Mouse (Mus musculus): ENCODE measurements around the gene Armh1. TPM values are rescaled to one million over a fixed set of nuclear protein-coding genes. Genes with fewer than 3 reads are reported as not detected.

Gene Armh1
- polyA plus RNA-seq, 1 experiment from 2014 or later, result 0.54 TPM

DNA sequence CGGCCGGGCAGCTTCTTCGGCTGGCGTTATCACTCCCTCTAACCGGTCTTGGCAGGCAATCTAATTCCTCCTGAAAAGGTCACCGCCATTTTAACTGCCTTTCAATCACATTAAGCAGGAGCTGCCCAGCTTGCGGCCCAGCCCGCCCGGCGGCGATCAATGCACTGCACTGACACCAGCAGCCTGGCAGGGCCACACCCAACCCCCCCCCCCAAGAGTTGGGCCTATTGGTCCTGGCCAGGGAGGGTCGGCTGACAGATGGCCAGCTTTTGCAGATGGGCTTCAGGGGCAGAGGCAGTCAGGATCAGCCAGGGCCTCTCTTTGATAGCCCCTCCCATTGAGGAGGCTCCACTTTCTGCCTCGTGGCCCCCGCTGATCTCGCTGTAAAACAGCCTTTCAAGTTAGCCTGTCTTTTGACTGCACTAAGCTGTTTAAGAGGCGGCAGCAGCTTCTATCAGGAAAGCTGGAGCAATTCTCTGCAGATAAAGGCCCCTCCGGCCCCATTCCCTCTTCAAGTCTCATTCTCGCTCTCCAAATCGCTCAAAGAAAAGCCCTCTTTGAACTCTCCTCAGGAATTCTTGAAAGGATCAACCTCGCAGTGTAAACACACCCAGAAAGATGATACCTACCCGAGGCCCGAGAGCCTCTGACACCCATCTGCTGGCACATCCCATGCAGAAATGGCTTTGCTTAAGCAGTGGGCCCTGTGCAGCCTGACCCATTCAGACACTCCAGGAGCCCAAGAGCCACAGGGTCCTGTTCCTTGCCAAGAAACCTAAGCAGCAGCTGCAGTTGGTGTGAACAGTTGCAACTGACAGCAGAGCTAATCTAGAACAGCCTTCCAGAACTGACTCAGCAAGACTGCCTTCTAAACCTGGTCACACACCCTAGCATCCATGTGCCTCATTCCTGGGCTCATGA is 31.6 kb upstream of the Armh1 start:
- 6% methylated on average over 22 of the region's 22 CpGs for WGBS
- no peaks in the 10 kb centered on the region for H3K9me3 ChIP-seq (ENCODE audit: control insufficient read depth, low read length)

DNA sequence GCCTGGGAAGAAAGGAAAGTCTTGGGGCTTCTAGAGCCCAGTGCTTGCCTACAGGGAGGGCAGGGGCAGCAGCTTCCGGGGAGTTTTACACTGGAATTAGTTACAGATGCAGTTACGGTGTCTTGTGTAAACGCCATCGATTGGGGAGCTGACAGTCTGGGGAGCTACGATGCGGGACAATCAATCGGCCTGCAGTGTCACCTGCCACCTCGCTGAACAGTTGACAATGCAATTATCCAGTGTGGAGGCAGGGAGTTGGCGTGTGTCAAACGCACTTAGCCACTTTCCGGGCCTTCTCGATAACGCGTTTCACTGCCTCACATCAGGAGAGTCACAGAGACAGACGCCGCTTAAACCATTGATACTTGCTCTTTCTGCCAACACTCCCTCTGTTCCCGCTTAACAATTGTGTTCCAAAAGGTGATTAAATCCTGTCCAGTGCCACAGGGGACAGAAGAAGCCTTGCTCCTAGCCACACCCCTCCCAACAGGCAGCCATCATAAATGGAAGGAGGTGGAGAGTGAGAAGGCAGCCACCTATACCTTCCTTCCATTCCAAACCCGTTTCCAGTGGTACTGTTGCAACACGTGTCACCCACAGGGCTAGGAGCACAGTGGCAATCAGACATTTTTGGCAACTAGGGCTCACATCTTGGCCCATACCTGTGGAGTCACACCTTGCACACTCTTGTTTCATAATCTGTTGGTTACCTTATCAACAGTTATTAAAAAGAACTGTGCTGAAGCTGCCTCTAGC is 29.3 kb upstream of the Armh1 start:
- ATAC-seq (ENCODE audit: low FRiP score, low TSS enrichment), result no peak
- WGBS, result 47% methylated on average over 19 of the region's 19 CpGs
- Histone ChIP-seq H3K4me3 (replicated peaks; ENCODE audit: low read depth, low read length) (no peak overlapping the region), H3K9me3 (ENCODE audit: control insufficient read depth, low read length) (no peaks in the 10 kb centered on the region), H3K27ac (replicated peaks; ENCODE audit: low read depth, low read length) (peak overlapping the region; percentile 41; the same call in 1 of the 2 replicates), H3K4me2 (ENCODE audit: low read length) (no peak overlapping the region), H3K4me1 (ENCODE audit: control insufficient read depth, insufficient read depth, low read length) (peaks cover 45% of the 10 kb centered on the region), H3K9ac (replicated peaks; ENCODE audit: low read length) (no peak overlapping the region), H3K36me3 (ENCODE audit: control insufficient read depth, insufficient read depth, low read length) (peaks cover 74% of the 10 kb centered on the region), H3K27me3 (ENCODE audit: control insufficient read depth, insufficient read depth, low read length) (no peaks in the 10 kb centered on the region)
- peak; percentile 33 for DNase-seq

More for the DNA sequence above, 31.6 kb upstream of the Armh1 start:
- no peaks in the 10 kb centered on the region for H3K27me3 ChIP-seq (ENCODE audit: control insufficient read depth, insufficient read depth, low read length)
- H3K4me1 ChIP-seq (ENCODE audit: control insufficient read depth, insufficient read depth, low read length), result peaks cover 53% of the 10 kb centered on the region
- DNase-seq (peak; percentile 67), ATAC-seq (ENCODE audit: low FRiP score, low TSS enrichment) (peak; percentile 60)
- H3K4me3 ChIP-seq (replicated peaks; ENCODE audit: low read depth, low read length), result no peak overlapping the region
- H3K27ac ChIP-seq (replicated peaks; ENCODE audit: low read depth, low read length), result peak overlapping the region; percentile 70
- peaks cover 62% of the 10 kb centered on the region for H3K36me3 ChIP-seq (ENCODE audit: control insufficient read depth, insufficient read depth, low read length)
- H3K4me2 ChIP-seq (ENCODE audit: low read length), result peak overlapping the region; percentile 29; the same call in 1 of the 2 replicates
- no peak overlapping the region; the same call in 1 of the 2 replicates for H3K9ac ChIP-seq (replicated peaks; ENCODE audit: low read length)

DNA sequence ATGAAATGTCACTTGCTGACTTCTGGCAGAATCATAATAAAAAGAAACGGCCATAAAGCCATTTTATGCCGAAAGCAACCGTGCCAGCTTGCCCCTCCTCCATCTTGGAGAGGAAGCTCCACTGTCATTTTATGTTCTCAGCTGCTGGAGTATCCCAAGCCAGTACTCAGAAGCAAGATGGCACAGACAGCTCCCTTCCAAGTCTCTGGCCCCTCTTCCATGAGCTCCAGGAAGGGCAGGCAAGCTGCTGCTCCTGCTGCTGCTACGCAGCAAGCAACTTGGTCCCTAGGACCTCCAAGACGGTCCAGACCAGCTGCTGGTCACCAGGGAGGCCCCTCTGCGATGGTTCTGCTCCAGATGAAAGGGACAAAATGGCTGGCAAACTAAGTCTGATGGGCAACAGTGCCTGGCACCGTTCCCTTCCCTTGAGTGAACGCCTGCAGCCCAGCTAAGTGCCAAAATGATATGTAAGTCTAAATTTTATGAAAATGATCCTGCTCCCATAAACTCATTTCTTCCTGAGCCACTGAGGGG is 28.5 kb upstream of the Armh1 start:
- DNase-seq, result no peak
- ATAC-seq (ENCODE audit: low FRiP score, low TSS enrichment), result no peak
- Histone ChIP-seq H3K27me3 (ENCODE audit: control insufficient read depth, insufficient read depth, low read length) (no peaks in the 10 kb centered on the region), H3K4me3 (replicated peaks; ENCODE audit: low read depth, low read length) (no peak overlapping the region), H3K27ac (replicated peaks; ENCODE audit: low read depth, low read length) (no peak overlapping the region), H3K9ac (replicated peaks; ENCODE audit: low read length) (no peak overlapping the region), H3K4me1 (ENCODE audit: control insufficient read depth, insufficient read depth, low read length) (peaks cover 38% of the 10 kb centered on the region), H3K4me2 (ENCODE audit: low read length) (no peak overlapping the region), H3K36me3 (ENCODE audit: control insufficient read depth, insufficient read depth, low read length) (peaks cover 77% of the 10 kb centered on the region), H3K9me3 (ENCODE audit: control insufficient read depth, low read length) (no peaks in the 10 kb centered on the region)
- WGBS, result 90% methylated on average over 8 of the region's 8 CpGs

DNA sequence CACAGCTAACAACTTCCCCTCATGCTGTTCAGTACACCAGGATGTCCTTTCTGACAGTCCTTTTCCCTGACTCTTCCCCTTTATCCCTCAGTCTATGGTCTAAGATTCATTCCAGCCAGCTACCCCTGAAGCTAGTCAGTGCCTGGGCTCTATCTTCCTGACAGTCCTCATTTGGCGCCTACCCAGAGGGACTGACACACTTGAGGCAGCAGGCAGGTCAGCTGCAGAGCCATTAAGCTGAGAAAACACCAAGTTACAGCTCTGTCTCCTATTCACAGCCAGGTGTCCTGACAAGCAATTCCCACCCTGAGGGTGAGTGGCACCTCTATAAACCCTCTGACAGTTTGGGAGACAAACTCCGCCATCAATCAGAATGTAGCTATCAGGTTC is 27.3 kb upstream of the Armh1 start:
- WGBS, result 91% methylated on average over 2 of the region's 2 CpGs
- Histone ChIP-seq H3K4me2 (ENCODE audit: low read length) (no peak overlapping the region), H3K9ac (replicated peaks; ENCODE audit: low read length) (no peak overlapping the region), H3K9me3 (ENCODE audit: control insufficient read depth, low read length) (peaks cover 2% of the 10 kb centered on the region), H3K36me3 (ENCODE audit: control insufficient read depth, insufficient read depth, low read length) (peaks cover 73% of the 10 kb centered on the region), H3K27ac (replicated peaks; ENCODE audit: low read depth, low read length) (no peak overlapping the region), H3K4me3 (replicated peaks; ENCODE audit: low read depth, low read length) (no peak overlapping the region), H3K4me1 (ENCODE audit: control insufficient read depth, insufficient read depth, low read length) (peaks cover 26% of the 10 kb centered on the region), H3K27me3 (ENCODE audit: control insufficient read depth, insufficient read depth, low read length) (no peaks in the 10 kb centered on the region)
- DNase-seq, result no peak
- ATAC-seq (ENCODE audit: low FRiP score, low TSS enrichment), result no peak

DNA sequence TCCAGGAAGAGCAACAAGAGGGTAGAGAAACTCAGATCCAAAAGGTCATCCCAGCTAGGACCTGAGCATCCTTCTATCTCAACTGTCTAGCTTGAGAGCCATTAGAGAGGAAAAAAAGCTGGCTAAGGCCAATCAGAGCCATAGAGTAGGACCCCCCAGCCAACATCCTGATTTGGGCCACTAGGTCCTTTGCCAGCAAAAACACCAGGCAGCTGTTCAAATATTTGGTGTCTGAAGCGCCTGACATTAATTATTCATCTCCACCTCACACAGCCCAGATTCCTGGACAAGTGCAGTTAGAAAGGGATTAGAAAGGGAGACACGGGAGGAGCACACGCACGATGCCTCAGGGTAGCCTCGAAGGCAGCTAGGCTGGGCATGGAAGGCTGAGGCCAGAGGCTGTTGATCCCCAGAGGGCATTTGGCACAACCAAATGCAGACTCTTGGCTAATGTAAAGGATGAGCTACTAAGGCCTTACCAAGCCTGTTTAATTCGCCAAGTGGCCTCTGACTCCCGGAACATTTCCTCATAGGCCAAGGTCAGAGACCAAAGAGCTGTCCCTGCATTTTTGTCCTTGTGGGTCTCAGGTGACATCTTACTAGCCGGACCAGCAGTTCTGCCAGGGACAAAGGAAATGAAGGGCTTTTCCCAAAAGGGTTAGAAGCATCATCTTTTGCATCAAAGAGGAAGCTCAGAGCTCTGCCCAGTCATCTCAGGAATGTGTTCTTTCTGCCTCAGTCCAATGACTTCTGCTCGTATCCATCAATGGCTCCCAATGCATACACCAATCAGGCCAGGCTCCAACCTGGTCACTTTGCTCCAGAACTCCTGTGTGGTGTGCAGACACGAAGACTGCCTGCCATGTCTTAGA is 26.7 kb upstream of the Armh1 start:
- Histone ChIP-seq H3K27ac (replicated peaks; ENCODE audit: low read depth, low read length) (0 out of 2 replicates have a peak overlapping the region, but pooled peaks have one; percentile 5), H3K27me3 (ENCODE audit: control insufficient read depth, insufficient read depth, low read length) (no peaks in the 10 kb centered on the region), H3K9ac (replicated peaks; ENCODE audit: low read length) (no peak overlapping the region), H3K4me2 (ENCODE audit: low read length) (no peak overlapping the region), H3K4me3 (replicated peaks; ENCODE audit: low read depth, low read length) (no peak overlapping the region), H3K36me3 (ENCODE audit: control insufficient read depth, insufficient read depth, low read length) (peaks cover 78% of the 10 kb centered on the region), H3K9me3 (ENCODE audit: control insufficient read depth, low read length) (peaks cover 6% of the 10 kb centered on the region), H3K4me1 (ENCODE audit: control insufficient read depth, insufficient read depth, low read length) (peaks cover 19% of the 10 kb centered on the region)
- WGBS, result 52% methylated on average over 10 of the region's 10 CpGs
- peak; percentile 57 for DNase-seq
- no peak for ATAC-seq (ENCODE audit: low FRiP score, low TSS enrichment)

DNA sequence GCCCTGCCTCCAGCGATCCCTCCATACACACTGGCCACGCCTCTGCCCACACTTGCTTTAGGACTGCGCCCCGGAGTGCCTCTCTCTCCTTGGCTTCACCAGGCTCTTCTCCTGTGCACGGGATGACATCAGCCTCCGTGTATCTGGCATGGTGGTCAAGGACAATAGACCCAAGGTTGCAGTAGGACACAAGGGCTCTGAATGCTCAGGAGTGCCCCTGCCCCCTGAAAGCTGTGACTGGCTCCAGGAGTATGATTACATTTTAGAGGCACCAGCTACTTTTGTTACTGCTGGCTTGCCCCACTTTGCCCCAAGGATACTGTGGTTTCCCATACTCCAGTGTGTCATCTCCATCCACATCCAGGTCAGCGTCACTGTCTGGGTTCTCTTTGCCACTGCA is 25.8 kb upstream of the Armh1 start:
- Histone ChIP-seq H3K36me3 (ENCODE audit: control insufficient read depth, insufficient read depth, low read length) (peaks cover 80% of the 10 kb centered on the region), H3K4me1 (ENCODE audit: control insufficient read depth, insufficient read depth, low read length) (peaks cover 14% of the 10 kb centered on the region), H3K9ac (replicated peaks; ENCODE audit: low read length) (no peak overlapping the region), H3K4me2 (ENCODE audit: low read length) (no peak overlapping the region), H3K9me3 (ENCODE audit: control insufficient read depth, low read length) (peaks cover 6% of the 10 kb centered on the region), H3K27ac (replicated peaks; ENCODE audit: low read depth, low read length) (no peak overlapping the region), H3K4me3 (replicated peaks; ENCODE audit: low read depth, low read length) (no peak overlapping the region), H3K27me3 (ENCODE audit: control insufficient read depth, insufficient read depth, low read length) (no peaks in the 10 kb centered on the region)
- 96% methylated on average over 7 of the region's 7 CpGs for WGBS
- DNase-seq (no peak), ATAC-seq (ENCODE audit: low FRiP score, low TSS enrichment) (no peak)

DNA sequence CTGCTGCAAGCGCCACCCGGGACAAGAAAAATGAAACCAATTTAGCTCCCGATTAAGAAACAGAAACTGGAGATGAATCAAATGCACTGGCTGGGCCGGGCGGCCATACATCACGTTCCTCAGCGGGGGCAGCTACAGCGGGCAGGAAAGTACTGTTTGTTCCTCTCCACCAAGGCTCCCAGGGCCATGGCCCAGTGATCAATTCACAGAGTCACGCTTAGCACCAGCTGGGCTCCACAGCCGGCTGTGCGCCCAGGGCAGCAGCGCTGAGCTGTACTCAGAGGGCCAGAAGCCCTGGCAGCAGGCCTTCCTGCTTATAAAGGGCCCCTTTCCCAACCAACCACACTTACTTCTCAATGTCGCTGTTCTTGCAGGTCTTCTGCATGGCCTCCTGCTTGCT is 25.1 kb upstream of the Armh1 start:
- DNase-seq (no peak), ATAC-seq (ENCODE audit: low FRiP score, low TSS enrichment) (no peak)
- Histone ChIP-seq H3K9me3 (ENCODE audit: control insufficient read depth, low read length) (peaks cover 6% of the 10 kb centered on the region), H3K27me3 (ENCODE audit: control insufficient read depth, insufficient read depth, low read length) (no peaks in the 10 kb centered on the region), H3K4me3 (replicated peaks; ENCODE audit: low read depth, low read length) (no peak overlapping the region), H3K36me3 (ENCODE audit: control insufficient read depth, insufficient read depth, low read length) (peaks cover 85% of the 10 kb centered on the region), H3K4me2 (ENCODE audit: low read length) (no peak overlapping the region), H3K9ac (replicated peaks; ENCODE audit: low read length) (no peak overlapping the region), H3K27ac (replicated peaks; ENCODE audit: low read depth, low read length) (no peak overlapping the region), H3K4me1 (ENCODE audit: control insufficient read depth, insufficient read depth, low read length) (peaks cover 17% of the 10 kb centered on the region)
- 93% methylated on average over 13 of the region's 13 CpGs for WGBS

DNA sequence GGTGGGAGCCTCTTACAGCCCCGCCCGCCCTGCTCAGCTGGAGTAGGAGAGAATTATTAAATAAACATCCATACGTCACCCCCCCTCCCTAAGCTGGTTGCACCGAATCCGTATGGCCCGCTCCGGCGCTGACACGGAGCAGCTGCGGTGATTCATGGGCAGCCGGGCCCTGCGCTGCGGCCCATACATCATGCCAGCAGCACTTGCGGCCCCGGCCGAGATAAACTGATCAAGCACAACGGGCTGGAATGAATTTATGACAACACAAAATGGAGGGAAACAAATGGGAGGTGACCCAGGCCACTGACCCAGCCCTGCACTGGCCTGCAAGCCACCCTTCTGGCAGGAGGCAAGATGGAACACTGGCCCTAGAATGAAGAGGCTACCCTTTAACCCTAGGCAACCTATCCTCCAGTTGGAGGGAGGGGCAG is 24.4 kb upstream of the Armh1 start:
- H3K27me3 ChIP-seq (ENCODE audit: control insufficient read depth, insufficient read depth, low read length), result no peaks in the 10 kb centered on the region
- H3K27ac ChIP-seq (replicated peaks; ENCODE audit: low read depth, low read length), result no peak overlapping the region
- ATAC-seq (ENCODE audit: low FRiP score, low TSS enrichment), result no peak
- no peak overlapping the region for H3K4me3 ChIP-seq (replicated peaks; ENCODE audit: low read depth, low read length)
- no peak overlapping the region for H3K9ac ChIP-seq (replicated peaks; ENCODE audit: low read length)
- no peak overlapping the region for H3K4me2 ChIP-seq (ENCODE audit: low read length)
- WGBS, result 98% methylated on average over 17 of the region's 17 CpGs
- H3K36me3 ChIP-seq (ENCODE audit: control insufficient read depth, insufficient read depth, low read length), result peaks cover 87% of the 10 kb centered on the region
- no peak for DNase-seq
- peaks cover 6% of the 10 kb centered on the region for H3K9me3 ChIP-seq (ENCODE audit: control insufficient read depth, low read length)
- H3K4me1 ChIP-seq (ENCODE audit: control insufficient read depth, insufficient read depth, low read length), result peaks cover 17% of the 10 kb centered on the region

Measured in midbrain, embryonic 14.5 days (tissue).